Mouse (Mus musculus): Measurements from ENCODE around the gene Plekhg5. TPM values are rescaled to one million over a fixed set of nuclear protein-coding genes. Genes with fewer than 3 reads are reported as not detected.

The Plekhg5 gene
- total RNA-seq, 2 experiments from 2014 or later = 2.6 to 3.0 TPM

GRCm38 (mm10) chr4:152120311-152121182 lies 48.2 kb downstream of the Plekhg5 start:
- ATAC-seq (ENCODE audit: poor library complexity, severe bottlenecking) = no peak

- no peak for ATAC-seq (ENCODE audit: poor library complexity, severe bottlenecking)
Observed at GRCm38 (mm10) chr4:152121183-152121505, 48.8 kb downstream of the Plekhg5 start.

- ATAC-seq (ENCODE audit: poor library complexity, severe bottlenecking) = peak; percentile 55
Observed at GRCm38 (mm10) chr4:152124361-152124961, 52.2 kb downstream of the Plekhg5 start.

- 0 out of 2 replicates have a peak, but pooled peaks have one; percentile 13 for ATAC-seq (ENCODE audit: poor library complexity, severe bottlenecking)
Observed at GRCm38 (mm10) chr4:152125161-152126025, 53.1 kb downstream of the Plekhg5 start.

DNA sequence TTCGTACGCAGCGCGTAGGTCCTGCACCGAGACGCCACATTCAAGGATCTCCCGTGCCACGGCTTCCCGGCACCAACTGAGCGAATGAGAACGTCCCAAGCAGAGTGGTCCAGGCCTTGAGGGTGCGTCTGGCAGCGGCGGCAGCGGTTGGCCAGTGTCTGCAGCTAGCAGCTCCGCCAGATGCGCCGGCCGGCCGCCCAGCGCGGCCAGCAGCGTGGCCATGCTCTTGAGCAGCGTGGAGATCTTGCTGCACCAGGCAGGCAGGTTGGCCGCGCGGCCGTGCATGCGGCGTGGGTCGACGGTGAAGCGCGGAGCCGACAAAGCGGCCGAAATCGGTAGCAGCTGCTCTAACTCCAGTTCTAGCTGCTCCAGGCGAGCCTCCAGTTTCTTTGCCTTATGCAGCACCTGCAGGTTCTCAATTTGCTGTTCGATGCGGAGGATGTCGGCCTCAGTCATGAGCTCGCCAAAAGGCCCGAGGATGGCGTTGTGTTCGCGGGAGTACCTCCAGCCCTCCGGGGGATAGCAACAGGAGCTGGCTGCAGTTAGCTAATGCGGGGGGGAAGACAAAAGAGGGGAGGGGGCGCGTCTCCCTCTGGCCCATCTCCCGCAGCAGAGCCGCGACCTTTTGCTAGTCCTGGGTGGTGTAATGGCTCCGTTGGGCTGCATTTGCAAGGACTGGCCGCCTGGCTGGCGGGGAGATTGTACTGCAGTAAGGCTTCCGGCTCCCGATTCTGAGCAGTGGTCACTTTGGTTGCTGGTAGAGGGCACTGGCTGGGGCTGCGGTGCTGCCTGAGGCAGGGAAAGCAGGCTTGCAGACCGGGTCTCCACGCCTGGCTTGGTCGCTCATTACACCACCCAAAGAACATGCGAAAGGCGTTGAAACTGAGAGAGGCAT lies 54.0 kb downstream of the Plekhg5 start:
- no peak for ATAC-seq (ENCODE audit: poor library complexity, severe bottlenecking)

DNA sequence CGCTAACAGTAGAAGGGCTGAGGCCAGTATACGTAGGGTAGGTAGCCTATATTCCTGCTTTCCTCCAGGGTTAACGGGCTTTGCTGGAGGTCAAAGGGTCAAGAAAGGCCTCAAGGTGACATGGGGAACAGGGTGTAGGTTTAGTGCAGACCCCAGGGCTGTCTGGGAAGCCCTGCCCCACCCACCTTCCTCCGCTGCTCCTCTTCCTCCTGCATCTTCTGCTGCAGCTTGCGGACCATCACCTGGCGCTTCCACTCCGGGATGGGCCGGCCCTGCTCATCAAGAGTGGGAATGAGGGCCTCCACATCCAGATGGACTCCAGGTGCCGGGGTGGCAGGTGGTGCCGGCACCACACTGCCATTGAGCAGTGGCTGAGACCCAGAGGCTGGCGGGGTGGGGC lies 55.6 kb downstream of the Plekhg5 start:
- ATAC-seq (ENCODE audit: poor library complexity, severe bottlenecking) = no peak

GRCm38 (mm10) chr4:152128784-152129183 lies 56.5 kb downstream of the Plekhg5 start:
- no peak for ATAC-seq (ENCODE audit: poor library complexity, severe bottlenecking)

DNA sequence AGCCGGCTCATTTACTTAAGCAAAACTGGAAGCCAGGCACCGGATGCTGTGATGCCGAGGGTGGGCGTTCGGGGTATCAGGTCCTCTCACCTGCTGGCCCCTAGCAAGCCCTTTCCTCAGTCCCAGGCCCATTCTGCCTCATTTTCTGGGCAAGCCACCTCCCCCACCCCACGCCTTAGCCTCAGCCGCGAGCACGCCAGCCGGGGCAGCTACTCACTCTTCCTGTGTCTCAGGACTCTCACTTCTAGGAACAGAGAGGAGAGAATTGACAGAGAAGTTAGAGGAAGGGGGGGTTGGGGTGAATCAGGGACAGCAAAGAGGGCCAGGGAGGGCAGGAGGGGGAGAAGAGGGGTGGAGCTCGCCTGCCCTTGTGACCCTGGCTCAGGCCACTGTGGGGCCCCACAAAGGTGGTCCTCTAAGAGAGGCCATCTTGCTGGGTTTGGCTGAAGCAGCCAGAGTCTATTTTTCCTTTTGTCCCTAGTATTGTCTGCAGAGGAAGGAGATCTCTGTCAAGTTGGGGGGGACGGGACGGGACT lies 57.2 kb downstream of the Plekhg5 start:
- ATAC-seq (ENCODE audit: poor library complexity, severe bottlenecking) = no peak

DNA sequence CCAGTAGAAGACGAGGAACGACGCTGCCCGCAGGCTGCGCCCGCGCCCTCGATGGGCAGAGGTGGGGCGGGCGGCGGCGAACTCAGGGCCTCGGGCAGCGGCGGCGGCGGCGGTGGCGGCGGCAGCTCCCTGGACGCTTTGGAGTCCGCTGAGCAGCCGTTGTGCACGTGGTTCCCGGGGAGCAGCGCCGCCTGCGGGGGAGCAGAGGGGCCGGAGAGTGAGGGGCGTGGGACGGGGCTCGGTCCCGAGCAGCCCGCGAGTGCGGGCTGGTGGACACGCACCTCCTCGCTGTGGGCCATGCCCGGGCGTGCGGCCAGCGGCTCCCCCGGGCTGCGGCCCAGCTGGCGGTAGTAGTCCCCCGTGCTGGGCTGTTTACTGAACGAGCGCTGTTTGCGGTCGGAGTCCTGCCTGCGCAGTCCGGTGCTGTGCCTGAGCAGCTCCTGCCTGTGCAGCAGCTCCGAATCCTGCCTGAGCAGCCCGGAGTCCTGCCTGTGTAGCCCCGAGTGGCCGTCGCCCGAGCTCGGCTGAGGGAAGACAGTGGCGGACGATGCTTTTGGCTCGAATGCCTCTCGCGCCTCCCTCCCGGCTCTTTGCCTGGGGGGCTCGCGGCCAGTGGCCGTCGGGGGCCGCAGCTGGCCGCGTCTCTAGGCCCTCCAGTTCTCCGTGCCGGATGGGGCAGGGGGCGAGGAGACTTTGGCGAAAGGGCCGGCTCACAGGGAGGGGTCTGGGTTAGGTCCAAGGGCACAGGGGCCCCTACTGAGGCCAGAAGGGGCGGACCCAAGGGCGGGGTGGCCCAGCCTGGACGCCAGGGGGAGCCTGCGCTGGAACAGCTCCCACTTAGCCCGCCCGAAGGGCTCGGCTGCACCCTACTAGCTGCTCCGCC lies 58.7 kb downstream of the Plekhg5 start:
- peak; percentile 47 for ATAC-seq (ENCODE audit: poor library complexity, severe bottlenecking)

- ATAC-seq (ENCODE audit: poor library complexity, severe bottlenecking) = no peak
Observed at GRCm38 (mm10) chr4:152131809-152132771, 59.8 kb downstream of the Plekhg5 start.

DNA sequence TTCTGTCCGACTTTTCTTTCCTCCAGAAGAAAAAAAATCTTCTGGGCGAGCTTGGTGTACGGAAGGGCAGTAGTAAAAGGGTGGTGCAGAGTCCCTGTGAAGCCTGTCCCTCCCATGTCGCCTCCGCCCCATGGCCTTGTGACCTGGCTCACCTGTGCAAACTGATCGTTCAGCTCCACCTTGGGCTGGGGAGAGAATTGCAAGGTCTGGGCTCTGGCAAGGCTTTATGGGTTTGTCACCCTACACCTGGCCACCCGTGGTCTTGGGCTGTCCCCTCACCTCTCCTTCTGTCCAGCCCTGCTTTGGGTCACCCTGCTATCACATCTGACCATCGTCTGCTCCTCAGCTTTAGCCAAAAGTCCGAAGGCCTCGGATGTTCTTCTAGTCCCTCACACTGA lies 60.5 kb downstream of the Plekhg5 start:
- no peak for ATAC-seq (ENCODE audit: poor library complexity, severe bottlenecking)

- no peak for ATAC-seq (ENCODE audit: poor library complexity, severe bottlenecking)
Observed at GRCm38 (mm10) chr4:152133213-152133612, 60.9 kb downstream of the Plekhg5 start.

DNA sequence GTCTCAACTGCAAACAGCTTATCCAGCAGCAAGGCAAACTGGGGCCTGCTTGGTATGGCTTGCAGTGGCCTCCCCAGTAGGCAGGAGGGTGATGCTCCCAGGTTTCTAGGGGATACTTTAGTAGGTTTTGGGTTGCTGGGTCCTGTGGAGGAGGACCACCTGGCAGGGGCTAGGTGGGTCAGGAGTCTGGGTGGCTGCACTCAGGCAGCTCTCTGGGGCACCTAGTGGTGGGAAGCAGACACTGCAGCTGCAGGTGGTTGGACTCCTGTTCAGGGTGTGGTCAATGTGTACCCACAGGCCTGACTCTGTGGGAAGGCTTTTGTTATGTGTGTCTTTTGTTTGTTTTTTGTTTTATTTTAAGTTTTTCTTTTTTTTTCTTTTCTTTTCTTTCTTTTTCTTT lies 62.2 kb downstream of the Plekhg5 start:
- ATAC-seq (ENCODE audit: poor library complexity, severe bottlenecking) = peak; percentile 34; the same call in 1 of the 2 replicates

DNA sequence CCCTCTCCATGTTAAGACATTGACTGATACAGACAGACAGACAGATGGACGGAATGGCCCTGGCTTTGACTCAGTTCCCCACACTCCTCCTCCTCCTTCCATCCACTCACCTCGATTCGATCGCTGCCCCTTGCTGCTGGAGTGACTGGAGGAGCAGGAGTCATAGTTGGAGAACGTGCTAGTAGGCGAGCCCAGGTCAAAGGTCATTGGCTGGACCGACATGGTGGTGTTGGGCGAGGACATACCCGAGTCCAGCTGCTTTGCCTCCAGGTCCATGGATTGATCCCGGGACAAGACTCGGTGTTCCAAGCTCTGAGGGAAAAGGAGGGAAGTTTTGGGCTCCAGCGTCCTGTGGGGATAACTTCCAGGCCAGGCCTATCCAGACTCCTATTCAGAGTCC lies 63.1 kb downstream of the Plekhg5 start:
- ATAC-seq (ENCODE audit: poor library complexity, severe bottlenecking) = no peak

DNA sequence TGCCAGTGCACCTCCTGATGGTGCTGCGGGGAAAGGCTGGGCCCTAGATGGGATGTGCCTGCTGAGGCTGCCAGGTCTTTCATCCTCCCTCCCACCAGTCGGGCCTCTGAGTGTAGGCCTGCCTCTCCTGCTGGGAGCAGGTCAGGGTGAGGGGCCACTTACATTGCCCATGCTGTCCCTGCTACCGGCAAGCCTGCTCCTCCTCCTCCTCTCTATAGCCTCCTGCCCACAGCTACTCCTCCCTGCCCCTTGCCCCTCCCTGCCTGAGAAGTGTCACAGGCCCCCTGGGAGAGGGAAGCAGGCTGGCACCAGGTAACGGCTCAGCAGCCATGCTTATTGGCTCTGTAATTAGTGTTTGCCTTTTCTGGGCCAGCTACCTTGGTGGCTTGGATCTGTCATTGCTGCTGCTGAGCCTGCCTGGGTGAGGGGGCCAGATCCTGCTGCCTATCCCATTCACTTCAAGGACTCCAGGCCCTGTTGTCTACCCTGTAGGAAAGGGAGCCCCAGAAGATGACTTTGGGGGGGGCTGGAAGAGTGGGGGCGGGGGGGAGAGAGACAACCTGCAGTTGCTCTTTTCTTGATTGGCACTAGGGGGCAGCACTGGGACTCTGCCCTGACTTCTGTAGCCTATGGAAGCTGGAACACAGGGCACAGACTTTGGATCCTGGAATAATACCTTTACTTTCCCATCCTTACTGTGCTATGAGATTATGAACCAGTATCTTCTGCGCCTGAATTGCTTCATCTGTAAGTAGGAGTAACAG lies 64.0 kb downstream of the Plekhg5 start:
- ATAC-seq (ENCODE audit: poor library complexity, severe bottlenecking) = no peak

DNA sequence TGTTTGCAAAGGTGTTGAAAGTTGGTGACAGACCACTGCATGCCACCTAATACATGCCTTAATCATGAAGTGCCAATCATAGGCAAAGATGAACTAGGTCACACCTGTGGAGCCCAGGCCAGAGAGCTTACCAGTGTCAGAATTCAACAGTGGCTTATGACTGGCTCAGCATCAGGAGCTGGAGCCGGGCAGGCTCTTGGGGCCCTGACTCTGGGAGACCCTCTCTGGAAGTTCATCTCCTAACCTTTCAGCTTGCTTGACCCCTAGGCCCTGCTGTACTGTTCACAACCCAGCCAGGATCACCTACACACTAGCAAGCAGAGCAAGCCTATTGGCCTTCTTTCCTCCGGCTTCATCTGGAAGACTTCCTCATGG lies 64.6 kb downstream of the Plekhg5 start:
- no peak for ATAC-seq (ENCODE audit: poor library complexity, severe bottlenecking)

DNA sequence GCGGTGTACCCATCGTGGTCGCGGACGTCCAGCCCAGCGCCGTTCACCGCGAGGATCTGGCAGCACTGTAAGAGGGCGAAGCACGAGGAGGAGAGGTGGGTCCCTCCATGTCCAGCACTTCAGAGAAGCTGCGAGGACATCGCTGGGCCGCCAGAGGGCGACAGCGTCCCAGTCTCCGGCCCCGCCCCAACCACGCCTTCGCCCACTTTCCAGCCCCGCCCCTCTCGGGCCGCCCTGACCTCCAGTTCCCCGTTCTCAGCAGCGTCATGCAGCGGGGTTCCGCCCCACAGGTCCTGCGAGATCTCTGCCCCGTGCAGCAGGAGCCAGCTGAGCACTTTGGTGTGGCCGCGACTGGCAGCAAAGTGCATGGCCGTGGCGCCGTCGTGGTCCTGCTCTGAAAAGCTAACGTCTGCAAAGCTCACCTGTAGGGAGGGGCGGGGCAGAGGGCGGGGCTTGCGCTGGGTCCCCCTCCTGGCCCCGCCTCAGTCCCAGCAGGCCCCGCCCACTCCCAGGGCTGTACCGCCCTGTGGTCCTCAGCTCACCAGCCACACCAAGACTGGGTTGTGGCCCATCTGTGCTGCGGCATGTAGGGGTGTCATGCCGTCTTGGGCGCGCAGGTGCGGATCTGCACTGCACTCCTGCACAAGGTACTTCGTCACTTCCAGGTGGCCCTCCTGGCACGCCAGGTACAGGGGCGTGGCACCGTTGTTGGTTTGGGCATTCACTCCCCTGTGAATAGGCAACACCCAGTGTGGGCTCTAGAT lies 66.4 kb downstream of the Plekhg5 start:
- ATAC-seq (ENCODE audit: poor library complexity, severe bottlenecking) = peak; percentile 86

Data from megakaryocyte, adult 5-6 weeks (primary cell).